Mouse (Mus musculus) cortical plate, adult 2 months (tissue): ENCODE measurements around the gene Il17rc.

Source experiments
- CTCF ChIP-seq: fragments of 200-500 bp; IDR thresholded peaks from 2 replicates; pipeline ENCODE4 v1.5.1; 2011; ENCODE audit warnings: mild to moderate bottlenecking, control low read depth, low read length; ENCODE audit not compliant: insufficient read depth; ENCODE audit errors: extremely low read depth
- POLR2A ChIP-seq: fragments of 200-500 bp; IDR thresholded peaks from 2 replicates; pipeline ENCODE4 v1.6.1; 2011; ENCODE audit warnings: mild to moderate bottlenecking, low read length, control low read depth; ENCODE audit not compliant: insufficient read depth; ENCODE audit errors: extremely low read depth

GRCm38 (mm10) chr6:113438721-113439430, 32.4 kb upstream of the Il17rc start:
- TF ChIP-seq CTCF (no peak), POLR2A (no peak)
